In genomic region chr14:50062733-50063104, GRCm38 (mm10) we compare ENCODE assay signal across 9 mouse cellular contexts. TPM values are rescaled to one million over a fixed set of nuclear protein-coding genes. Genes with fewer than 3 reads are reported as not detected.
DNase-seq lines count a peak whose midpoint lies in the region; ATAC-seq and TF ChIP-seq lines count a peak whose summit lies in the region.
"Had no signal": no experiment of that assay in that cellular context is flagged by ENCODE, and none has a peak within 500 bp of the region (broad histone marks: within the 10 kb centered on the region; RNA-seq: fewer than 3 reads in every experiment).

No protein-coding gene starts in this region.

- no peaks in the 10 kb centered on the region for H3K4me1 ChIP-seq in cerebellum, adult 2 months (ENCODE audit: control insufficient read depth, insufficient read depth, low read length)
- peaks cover 5% of the 10 kb centered on the region; the same call in 1 of the 2 replicates for H3K4me1 ChIP-seq in limb, embryonic 15.5 days
- no peaks in the 10 kb centered on the region for H3K4me1 ChIP-seq in stomach, embryonic 15.5 days

- H3K27me3 ChIP-seq in cerebellum, adult 2 months (ENCODE audit: control insufficient read depth, insufficient read depth, low read length): no peaks in the 10 kb centered on the region
- H3K27me3 ChIP-seq in limb, embryonic 15.5 days: no peaks in the 10 kb centered on the region
- no peaks in the 10 kb centered on the region for H3K27me3 ChIP-seq in stomach, embryonic 15.5 days (replicated peaks)

- ATAC-seq in limb, embryonic 15.5 days (ENCODE audit: insufficient number of reproducible peaks, low FRiP score, low TSS enrichment, low read depth): no peak
- ATAC-seq in stomach, embryonic 15.5 days (ENCODE audit: insufficient read depth, low FRiP score, low read depth): peak; percentile 38

- WGBS in cerebellum, adult 2 months: 0% methylated on average over 4 of the region's 4 CpGs
- under 1% methylated on average over 4 of the region's 4 CpGs for WGBS in limb, embryonic 15.5 days
- WGBS in stomach, embryonic 15.5 days: 2% methylated on average over 4 of the region's 4 CpGs

- no peak overlapping the region for H3K27ac ChIP-seq in cerebellum, adult 2 months (ENCODE audit: insufficient read depth, low read length)
- H3K27ac ChIP-seq in limb, embryonic 15.5 days: peak overlapping the region; percentile 90
- peak overlapping the region; percentile 88; the same call in 1 of the 2 replicates for H3K27ac ChIP-seq in stomach, embryonic 15.5 days

- peak overlapping the region; percentile 71 for H3K4me2 ChIP-seq in limb, embryonic 15.5 days
- peak overlapping the region; percentile 72 for H3K4me2 ChIP-seq in stomach, embryonic 15.5 days

- no peak for DNase-seq in cerebellum, adult 2 months
- DNase-seq in cerebellum, adult 18-20 months: no peak
- peak; percentile 3 for DNase-seq in right cerebral cortex, postnatal 25 days
- DNase-seq in right cerebral cortex, postnatal 14 days: no peak
- no peak for DNase-seq in cerebellum, postnatal 10 days
- no peak for DNase-seq in cerebellum, postnatal 14 days

- no peak overlapping the region for H3K9ac ChIP-seq in limb, embryonic 15.5 days
- no peak overlapping the region for H3K9ac ChIP-seq in stomach, embryonic 15.5 days

- H3K4me3 ChIP-seq in cerebellum, adult 2 months (replicated peaks; ENCODE audit: insufficient read depth, low read depth, low read length): peak overlapping the region; percentile 55
- peak overlapping the region; percentile 74 for H3K4me3 ChIP-seq in limb, embryonic 15.5 days
- H3K4me3 ChIP-seq in stomach, embryonic 15.5 days (replicated peaks): peak overlapping the region; percentile 73

- TF ChIP-seq POLR2A in cerebellum, adult 2 months (IDR thresholded peaks at IDR 0.05; ENCODE audit: borderline replicate concordance, insufficient read depth, low read length): no peak

- TF ChIP-seq CTCF in cerebellum, adult 2 months (IDR thresholded peaks at IDR 0.05; ENCODE audit: borderline replicate concordance, insufficient read depth, low read depth, low read length): no peak

- H3K9me3 ChIP-seq in limb, embryonic 15.5 days: no peaks in the 10 kb centered on the region
- no peaks in the 10 kb centered on the region for H3K9me3 ChIP-seq in stomach, embryonic 15.5 days

- 0 out of 2 replicates have a peak, but pooled peaks cover 3% of the 10 kb centered on the region for H3K36me3 ChIP-seq in limb, embryonic 15.5 days
- no peaks in the 10 kb centered on the region for H3K36me3 ChIP-seq in stomach, embryonic 15.5 days

RNA-seq across cellular contexts. Expression of gene Olfr725, which starts 22.5 kb away (rescaled TPM):
- not detected in 2 replicates for polyA plus RNA-seq in cerebellum, adult 2 months (2012; rRNA removed)
- not detected in 2 replicates for polyA plus RNA-seq in limb, embryonic 15.5 days (2015; fragmentation: Nextera tagmentation; extraction: Ambion mirVana)
- polyA plus RNA-seq in stomach, embryonic 15.5 days (2015; fragmentation: Nextera tagmentation; extraction: Ambion mirVana): not detected in 2 replicates
- polyA plus RNA-seq: brain, embryonic 14.5 days had no signal

RNA-seq across cellular contexts. Expression of gene Olfr726, which starts 28.0 kb away (rescaled TPM):
- polyA plus RNA-seq in cerebellum, adult 2 months (2012; rRNA removed): not detected in 2 replicates
- polyA plus RNA-seq in limb, embryonic 15.5 days (2015; fragmentation: Nextera tagmentation; extraction: Ambion mirVana): not detected in 2 replicates
- polyA plus RNA-seq in stomach, embryonic 15.5 days (2015; fragmentation: Nextera tagmentation; extraction: Ambion mirVana): not detected in 2 replicates
- polyA plus RNA-seq: brain, embryonic 14.5 days had no signal
